Mouse (Mus musculus) heart, postnatal 0 days (tissue): ENCODE results near the gene 2810021J22Rik.

Experiments
- CTCF ChIP-seq: IDR thresholded peaks from 2 replicates; pipeline ENCODE4 v1.5.1; 2016; ENCODE audit warnings: antibody characterized with exemption, control low read depth, low read depth
- EP300 ChIP-seq: IDR thresholded peaks from 2 replicates; pipeline ENCODE4 v1.6.1; 2016; ENCODE audit warnings: antibody characterized with exemption, low read depth

DNA sequence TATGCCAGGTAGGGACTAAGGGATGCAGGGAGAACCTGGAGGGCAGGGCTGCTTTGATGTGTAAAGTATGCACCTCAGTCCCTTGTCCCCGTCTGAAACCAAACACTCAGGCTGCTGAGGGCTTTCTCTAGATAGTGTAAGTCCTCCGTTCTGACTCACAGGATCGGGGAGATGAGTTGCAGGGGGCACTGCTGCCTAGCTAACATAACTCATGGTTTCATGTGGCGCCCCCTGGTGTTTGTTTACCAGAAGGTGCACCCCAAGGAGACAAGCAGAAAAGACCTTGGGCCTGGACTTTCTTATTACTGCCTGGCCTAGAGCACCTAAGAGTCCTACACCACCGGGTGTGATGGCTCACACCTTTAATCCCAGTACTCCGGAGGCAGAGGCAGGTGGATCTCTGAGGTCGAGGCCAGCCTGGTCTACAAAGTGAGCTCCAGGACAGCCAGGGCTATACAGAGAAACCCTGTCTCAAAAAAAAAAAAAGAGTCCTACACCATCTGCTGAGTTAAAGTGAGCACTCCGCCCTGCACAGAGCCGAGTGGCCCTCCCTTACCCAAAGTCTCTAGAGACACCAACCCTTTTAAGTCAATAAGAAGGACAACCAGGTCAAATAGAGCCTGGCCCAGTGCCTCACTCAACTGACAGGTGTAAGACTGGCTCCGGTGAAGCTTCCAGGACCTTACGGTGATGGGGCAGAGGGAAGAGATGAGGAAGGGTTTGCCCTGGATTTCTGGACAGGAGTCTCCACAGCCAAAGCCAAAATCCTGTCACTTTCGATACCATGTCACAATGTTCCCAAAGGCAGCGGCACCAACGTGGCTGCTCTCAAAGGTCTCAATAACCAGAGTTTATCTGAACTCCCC, 50.1 kb downstream of the 2810021J22Rik start:
- TF ChIP-seq CTCF (peak; percentile 44), EP300 (no peak)
